Mouse (Mus musculus): ENCODE data around the gene Spata31d1a. TPM values are rescaled to one million over a fixed set of nuclear protein-coding genes. Genes with fewer than 3 reads are reported as not detected.

Gene Spata31d1a
- polyA plus RNA-seq, 1 experiment from 2014 or later, result 0.05 TPM

DNA sequence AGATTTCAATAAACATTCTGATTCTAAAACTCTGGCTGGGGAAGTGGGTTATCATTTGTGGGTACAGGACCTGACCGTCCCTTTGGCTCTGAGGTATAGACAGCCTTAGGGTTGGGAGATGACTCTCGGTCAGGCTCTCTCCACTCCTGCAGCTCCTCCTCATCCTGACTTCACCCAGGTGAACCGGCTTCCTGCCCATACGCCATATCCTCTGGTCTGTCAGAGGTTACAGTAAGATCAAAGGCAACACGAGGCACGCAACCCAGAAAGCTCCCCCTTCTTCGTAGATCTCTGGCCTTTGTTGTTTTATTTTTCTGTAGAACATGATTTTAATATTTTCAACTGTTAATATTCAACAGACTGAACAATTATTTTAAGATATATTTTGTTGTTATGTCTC lies 14.3 kb downstream of the Spata31d1a start:
- Histone ChIP-seq H3K4me2 (no peak overlapping the region), H3K36me3 (ENCODE audit: poor library complexity, severe bottlenecking) (no peaks in the 10 kb centered on the region), H3K4me3 (no peak overlapping the region), H3K27me3 (no peaks in the 10 kb centered on the region), H3K27ac (no peak overlapping the region), H3K9ac (no peak overlapping the region), H3K4me1 (no peaks in the 10 kb centered on the region), H3K9me3 (replicated peaks) (no peaks in the 10 kb centered on the region)
- 94% methylated on average over 7 of the region's 7 CpGs for WGBS
- ATAC-seq, result no peak

DNA sequence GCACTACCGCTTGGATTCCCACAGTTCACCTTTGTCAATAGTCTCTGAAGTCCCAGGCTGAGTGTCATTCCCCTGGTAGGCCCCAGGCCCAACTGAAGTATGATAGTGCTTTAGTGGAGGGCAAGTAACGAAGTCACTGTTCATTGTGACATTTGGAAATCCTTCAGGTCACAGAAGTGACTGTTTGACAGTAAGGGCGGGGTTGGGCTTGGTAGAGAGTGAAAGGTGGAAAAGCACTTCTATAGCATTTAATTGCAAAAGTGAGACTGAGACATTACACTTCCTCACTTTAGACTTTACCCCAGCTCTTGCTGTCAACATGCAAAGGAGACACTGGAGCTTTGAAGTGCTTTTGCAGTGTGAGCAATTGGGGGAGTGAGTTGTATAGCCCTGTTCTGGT lies 16.1 kb downstream of the Spata31d1a start, which contains the start of gene 4921517D22Rik:
Gene 4921517D22Rik (minus strand): TSS at position 101 of the 400 bp plus-strand sequence.
- H3K4me2 ChIP-seq, result no peak within 1 kb of the TSS
- no peak within 1 kb of the TSS for H3K9ac ChIP-seq
- no peaks in the 10 kb centered on the region for H3K27me3 ChIP-seq
- no peaks in the 10 kb centered on the region for H3K9me3 ChIP-seq (replicated peaks)
- H3K4me3 ChIP-seq, result no peak within 1 kb of the TSS
- H3K36me3 ChIP-seq (ENCODE audit: poor library complexity, severe bottlenecking), result no peaks in the 10 kb centered on the region
- H3K4me1 ChIP-seq, result no peaks in the 10 kb centered on the region
- no peak for ATAC-seq
- no peak within 1 kb of the TSS for H3K27ac ChIP-seq
- WGBS, result 88% methylated on average over 3 of the region's 3 CpGs

DNA sequence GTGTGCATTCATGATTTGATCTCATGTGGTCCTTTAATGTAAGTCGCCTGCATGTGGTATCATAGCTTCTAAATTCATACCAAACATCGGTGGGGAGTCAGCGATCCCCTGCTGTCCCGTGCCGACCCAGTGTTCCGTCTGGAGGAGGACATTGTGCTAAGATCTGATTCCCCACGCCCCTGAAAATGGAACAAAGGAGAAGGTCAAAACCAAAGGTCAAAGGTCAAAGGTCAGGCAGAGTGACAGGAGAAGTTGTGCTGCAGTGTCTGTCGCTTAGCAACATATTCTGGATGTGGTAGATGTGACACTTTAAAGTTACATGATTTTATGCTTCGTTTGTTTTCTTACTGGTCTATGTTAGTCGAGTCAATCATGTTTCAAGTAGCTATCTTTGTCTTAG lies 18.7 kb downstream of the Spata31d1a start:
- no peak for ATAC-seq
- Histone ChIP-seq H3K4me2 (no peak overlapping the region), H3K4me3 (no peak overlapping the region), H3K36me3 (ENCODE audit: poor library complexity, severe bottlenecking) (no peaks in the 10 kb centered on the region), H3K27me3 (no peaks in the 10 kb centered on the region), H3K9me3 (replicated peaks) (no peaks in the 10 kb centered on the region), H3K9ac (no peak overlapping the region), H3K27ac (no peak overlapping the region), H3K4me1 (no peaks in the 10 kb centered on the region)
- WGBS, result 43% methylated on average over 10 of the region's 10 CpGs

DNA sequence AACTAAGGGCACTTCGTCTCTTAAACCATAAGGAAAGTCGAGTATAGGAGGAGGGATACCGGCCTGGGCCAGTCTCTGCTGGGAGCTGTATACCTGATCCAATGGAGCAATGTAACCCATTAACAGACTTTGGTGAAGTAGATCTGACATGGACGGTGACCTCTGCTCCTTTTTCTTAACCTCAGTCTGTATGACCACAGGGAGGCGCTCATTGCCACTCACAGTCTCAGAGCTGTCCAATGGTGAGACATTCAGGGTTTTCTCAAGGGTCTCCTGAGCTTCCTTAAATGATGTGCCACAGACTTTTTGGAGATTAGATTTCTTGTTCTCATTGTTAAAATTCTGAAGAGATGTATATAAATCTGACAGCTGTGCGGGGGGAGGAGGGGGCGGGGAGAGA lies 19.6 kb downstream of the Spata31d1a start:
- no peaks in the 10 kb centered on the region for H3K9me3 ChIP-seq (replicated peaks)
- H3K4me1 ChIP-seq, result no peaks in the 10 kb centered on the region
- H3K4me3 ChIP-seq, result no peak overlapping the region
- no peak overlapping the region for H3K27ac ChIP-seq
- no peak overlapping the region for H3K4me2 ChIP-seq
- 85% methylated on average over 7 of the region's 7 CpGs for WGBS
- ATAC-seq, result no peak
- H3K36me3 ChIP-seq (ENCODE audit: poor library complexity, severe bottlenecking), result no peaks in the 10 kb centered on the region
- no peaks in the 10 kb centered on the region for H3K27me3 ChIP-seq
- no peak overlapping the region for H3K9ac ChIP-seq

DNA sequence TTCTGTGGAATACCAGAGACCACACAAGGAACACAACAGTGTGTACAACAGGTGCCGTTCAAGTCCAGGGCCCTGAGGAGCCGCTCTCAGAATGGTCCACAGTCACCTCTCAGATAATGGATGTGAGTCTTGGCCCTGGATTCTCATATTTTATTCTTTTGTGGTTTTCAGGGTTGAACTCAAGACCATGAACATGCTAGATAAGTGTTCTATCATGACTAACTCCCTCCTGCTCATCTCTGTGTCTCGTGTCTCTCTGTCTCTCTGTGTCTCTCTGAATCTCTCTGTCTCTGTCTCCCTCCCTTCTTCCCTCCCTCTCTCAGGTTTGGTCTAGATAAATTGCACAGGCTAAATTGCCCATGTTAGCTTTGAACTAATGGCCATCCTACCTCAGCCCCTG lies 20.3 kb downstream of the Spata31d1a start:
- ATAC-seq, result no peak
- WGBS, result 90% methylated on average over 3 of the region's 3 CpGs

DNA sequence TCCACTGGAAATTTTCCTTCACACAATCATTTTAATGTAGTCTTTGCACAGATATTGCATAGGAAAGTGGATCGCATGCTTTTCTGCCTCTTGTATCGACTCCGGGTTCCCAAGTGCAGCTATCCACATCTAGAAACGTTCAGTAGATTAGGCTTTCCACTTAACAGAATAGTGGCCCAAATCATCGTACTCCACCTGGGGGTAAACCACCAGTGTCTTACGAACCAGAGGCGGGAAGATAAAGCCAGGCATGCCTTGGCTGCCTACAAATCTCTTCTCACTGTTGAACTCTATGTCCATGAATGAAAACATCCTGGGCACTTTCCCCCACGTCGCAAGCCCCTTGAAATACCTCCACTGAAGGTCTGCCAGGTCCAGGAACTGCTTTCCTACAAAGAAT lies 20.8 kb downstream of the Spata31d1a start:
- H3K4me3 ChIP-seq, result no peak overlapping the region
- H3K9me3 ChIP-seq (replicated peaks), result no peaks in the 10 kb centered on the region
- no peak overlapping the region for H3K9ac ChIP-seq
- H3K27me3 ChIP-seq, result no peaks in the 10 kb centered on the region
- no peak for ATAC-seq
- H3K4me2 ChIP-seq, result no peak overlapping the region
- 93% methylated on average over 9 of the region's 9 CpGs for WGBS
- no peaks in the 10 kb centered on the region for H3K36me3 ChIP-seq (ENCODE audit: poor library complexity, severe bottlenecking)
- H3K27ac ChIP-seq, result no peak overlapping the region
- H3K4me1 ChIP-seq, result no peaks in the 10 kb centered on the region

More for the DNA sequence above, 20.3 kb downstream of the Spata31d1a start:
- Histone ChIP-seq H3K4me1 (no peaks in the 10 kb centered on the region), H3K9ac (no peak overlapping the region), H3K4me3 (no peak overlapping the region), H3K27ac (no peak overlapping the region), H3K27me3 (no peaks in the 10 kb centered on the region), H3K9me3 (replicated peaks) (no peaks in the 10 kb centered on the region), H3K36me3 (ENCODE audit: poor library complexity, severe bottlenecking) (no peaks in the 10 kb centered on the region), H3K4me2 (no peak overlapping the region)

DNA sequence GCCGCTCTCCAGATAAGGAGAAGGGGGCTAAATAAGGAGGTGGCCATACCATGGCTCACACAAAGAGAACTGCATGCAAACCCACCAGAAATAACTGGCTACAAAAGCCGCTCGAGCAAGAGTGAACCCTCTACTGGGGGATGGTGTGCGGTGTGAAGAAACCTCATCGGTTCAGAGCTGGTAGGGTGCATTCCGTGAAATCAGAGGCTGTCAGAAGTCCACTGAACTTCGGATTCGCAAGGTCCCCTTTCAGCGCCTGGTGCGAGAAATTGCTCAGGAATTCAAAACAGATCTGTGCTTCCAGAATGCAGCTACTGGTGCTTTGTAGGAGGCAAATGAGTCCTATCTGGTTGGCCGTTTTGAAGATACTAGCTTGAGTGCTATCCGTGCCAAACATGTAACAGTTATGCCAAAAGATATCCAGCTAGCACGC lies 21.8 kb downstream of the Spata31d1a start:
- no peaks in the 10 kb centered on the region for H3K36me3 ChIP-seq (ENCODE audit: poor library complexity, severe bottlenecking)
- H3K27me3 ChIP-seq, result no peaks in the 10 kb centered on the region
- H3K9me3 ChIP-seq (replicated peaks), result no peaks in the 10 kb centered on the region
- no peak overlapping the region for H3K27ac ChIP-seq
- ATAC-seq, result no peak
- H3K4me1 ChIP-seq, result no peaks in the 10 kb centered on the region
- H3K9ac ChIP-seq, result no peak overlapping the region
- no peak overlapping the region for H3K4me3 ChIP-seq
- 77% methylated on average over 13 of the region's 13 CpGs for WGBS
- no peak overlapping the region for H3K4me2 ChIP-seq

DNA sequence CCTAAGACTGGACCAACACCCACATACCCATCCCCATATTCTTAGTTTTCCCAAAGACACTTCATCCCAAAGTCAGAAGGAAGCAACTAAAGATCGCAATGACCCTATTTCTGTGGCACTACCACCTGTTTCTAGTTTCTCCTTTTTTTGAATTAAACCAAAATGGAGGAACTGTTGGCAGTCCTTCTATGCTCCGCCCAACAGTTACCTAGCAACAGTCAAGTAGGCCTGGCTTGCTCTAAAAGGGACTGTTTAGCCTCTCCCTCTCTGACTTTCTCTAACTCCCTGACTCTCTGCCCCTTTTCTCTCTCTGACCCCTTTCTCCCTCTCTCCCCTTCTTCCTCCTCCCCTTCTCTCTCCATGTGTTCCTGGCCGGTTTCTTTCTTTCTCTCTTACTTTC lies 24.9 kb downstream of the Spata31d1a start:
- 92% methylated on average over 3 of the region's 3 CpGs for WGBS

DNA sequence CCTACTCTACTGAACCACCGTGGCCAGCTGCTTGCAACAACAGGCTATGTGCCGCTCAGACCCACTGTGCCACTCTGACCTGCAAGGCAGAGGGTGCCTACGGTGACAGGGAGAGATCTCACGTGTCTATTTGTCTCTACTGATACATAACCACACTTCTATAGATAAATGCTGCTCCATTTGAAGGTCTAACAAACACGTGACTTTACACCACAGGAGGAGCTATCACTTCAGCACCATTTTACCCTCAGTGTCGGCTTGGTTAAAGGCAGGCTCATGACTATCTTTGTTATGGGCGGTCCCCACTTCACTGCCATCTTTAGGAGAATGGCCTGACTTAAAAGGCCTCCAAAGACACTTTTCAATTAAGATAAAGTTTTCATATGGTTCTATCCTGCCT lies 27.5 kb downstream of the Spata31d1a start:
- Histone ChIP-seq H3K4me2 (no peak overlapping the region), H3K9ac (no peak overlapping the region), H3K9me3 (replicated peaks) (no peaks in the 10 kb centered on the region), H3K4me1 (no peaks in the 10 kb centered on the region), H3K36me3 (ENCODE audit: poor library complexity, severe bottlenecking) (no peaks in the 10 kb centered on the region), H3K4me3 (no peak overlapping the region), H3K27me3 (no peaks in the 10 kb centered on the region), H3K27ac (no peak overlapping the region)
- WGBS, result 40% methylated on average over 7 of the region's 7 CpGs
- ATAC-seq, result no peak

More for the DNA sequence above, 24.9 kb downstream of the Spata31d1a start:
- Histone ChIP-seq H3K4me1 (no peaks in the 10 kb centered on the region), H3K27ac (no peak overlapping the region), H3K4me3 (no peak overlapping the region), H3K9me3 (replicated peaks) (no peaks in the 10 kb centered on the region), H3K27me3 (no peaks in the 10 kb centered on the region), H3K4me2 (no peak overlapping the region), H3K9ac (no peak overlapping the region), H3K36me3 (ENCODE audit: poor library complexity, severe bottlenecking) (no peaks in the 10 kb centered on the region)
- ATAC-seq, result no peak

DNA sequence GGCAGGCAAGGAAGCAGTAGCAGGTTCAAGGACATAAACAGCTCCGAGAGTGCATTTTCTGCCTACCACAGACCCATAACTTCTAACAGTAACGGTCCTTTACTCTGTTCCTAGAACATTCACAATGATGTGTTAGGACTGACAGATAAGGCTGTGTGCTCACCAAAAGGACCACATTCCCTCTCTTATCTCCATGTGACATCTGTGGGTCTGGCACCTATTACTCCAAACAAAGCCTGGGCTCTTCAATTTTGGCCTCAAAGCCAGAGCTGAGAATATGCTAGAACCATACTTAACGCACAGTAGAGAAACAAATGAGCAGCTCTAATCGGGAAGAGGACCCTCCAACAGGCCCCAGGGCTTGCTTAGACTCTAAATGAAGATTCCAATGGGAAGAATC lies 30.2 kb downstream of the Spata31d1a start:
- 79% methylated on average over 4 of the region's 4 CpGs for WGBS
- H3K4me2 ChIP-seq, result no peak overlapping the region
- H3K4me1 ChIP-seq, result no peaks in the 10 kb centered on the region
- no peak overlapping the region for H3K27ac ChIP-seq
- H3K4me3 ChIP-seq, result no peak overlapping the region
- H3K36me3 ChIP-seq (ENCODE audit: poor library complexity, severe bottlenecking), result no peaks in the 10 kb centered on the region
- H3K9ac ChIP-seq, result no peak overlapping the region
- H3K27me3 ChIP-seq, result no peaks in the 10 kb centered on the region
- no peaks in the 10 kb centered on the region for H3K9me3 ChIP-seq (replicated peaks)
- ATAC-seq, result no peak

DNA sequence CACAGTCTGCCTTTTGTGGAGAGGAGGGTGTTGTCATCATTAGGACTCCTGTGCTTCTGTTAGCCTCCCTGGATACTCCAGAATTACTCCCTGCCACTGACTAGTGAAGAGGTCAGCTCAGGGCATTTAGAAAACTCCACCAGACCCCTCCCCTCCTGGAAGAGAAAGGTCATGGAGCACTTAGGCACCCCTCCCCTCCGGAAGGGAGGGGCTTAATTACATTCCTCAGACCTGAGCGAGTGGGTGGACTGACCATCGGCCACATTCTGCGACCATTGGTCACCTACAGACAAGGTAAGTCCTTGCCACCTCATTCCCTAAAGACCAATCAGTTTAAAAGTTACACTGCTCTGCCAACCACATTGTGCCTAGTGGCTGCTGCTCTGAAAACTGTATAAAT lies 30.8 kb downstream of the Spata31d1a start:
- ATAC-seq, result no peak
- H3K27me3 ChIP-seq, result no peaks in the 10 kb centered on the region
- H3K4me2 ChIP-seq, result no peak overlapping the region
- no peaks in the 10 kb centered on the region for H3K9me3 ChIP-seq (replicated peaks)
- no peaks in the 10 kb centered on the region for H3K36me3 ChIP-seq (ENCODE audit: poor library complexity, severe bottlenecking)
- no peak overlapping the region for H3K9ac ChIP-seq
- H3K27ac ChIP-seq, result no peak overlapping the region
- 62% methylated on average over 4 of the region's 4 CpGs for WGBS
- peaks cover 2% of the 10 kb centered on the region for H3K4me1 ChIP-seq
- no peak overlapping the region for H3K4me3 ChIP-seq

DNA sequence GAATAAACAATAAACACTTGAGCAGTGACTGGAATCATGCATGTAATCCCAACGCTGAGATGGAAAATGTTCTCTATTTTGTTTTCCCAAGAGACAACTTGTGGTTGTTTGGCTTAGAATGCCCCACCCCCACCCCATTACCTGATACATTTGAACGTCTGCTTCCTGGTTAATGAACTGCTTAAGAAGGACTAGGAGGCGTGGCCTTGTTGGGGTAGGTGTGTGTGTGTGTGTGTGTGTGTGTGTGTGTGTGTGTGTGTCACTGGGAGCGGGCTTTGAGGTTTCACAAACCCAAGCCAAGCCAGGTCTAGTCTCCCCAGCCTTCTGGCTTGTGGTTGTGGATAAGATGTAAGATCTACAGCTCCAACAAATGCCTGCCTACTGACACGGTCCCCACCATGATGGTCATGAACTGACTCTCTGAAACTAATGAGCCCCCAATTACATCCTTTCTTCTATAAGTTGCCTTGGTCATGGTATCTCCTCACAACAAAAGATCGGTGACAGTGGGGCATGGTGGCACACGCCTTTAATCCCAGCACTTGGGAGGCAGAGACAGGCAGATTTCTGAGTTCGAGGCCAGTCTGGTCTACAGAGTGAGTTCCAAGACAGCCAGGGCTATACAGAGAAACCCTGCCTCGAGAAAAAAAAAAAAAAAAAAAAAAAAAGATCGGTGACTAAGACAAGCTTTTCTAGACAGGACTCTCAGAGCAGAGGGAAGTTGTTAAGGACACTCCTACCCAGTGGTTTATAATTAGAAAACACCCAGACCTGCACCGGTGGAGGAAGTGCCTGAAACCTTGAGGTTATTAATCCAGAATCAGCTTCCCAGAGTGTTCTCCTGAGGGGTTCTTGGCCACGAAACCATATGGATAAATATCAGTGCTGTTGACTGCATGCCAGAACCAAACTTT lies 33.6 kb downstream of the Spata31d1a start:
- no peaks in the 10 kb centered on the region for H3K36me3 ChIP-seq (ENCODE audit: poor library complexity, severe bottlenecking)
- H3K4me1 ChIP-seq, result peaks cover 22% of the 10 kb centered on the region
- no peaks in the 10 kb centered on the region for H3K27me3 ChIP-seq
- WGBS, result 82% methylated on average over 12 of the region's 12 CpGs
- H3K27ac ChIP-seq, result no peak overlapping the region
- H3K9me3 ChIP-seq (replicated peaks), result no peaks in the 10 kb centered on the region
- no peak for ATAC-seq
- H3K4me2 ChIP-seq, result peak overlapping the region; percentile 82; the same call in 1 of the 2 replicates
- H3K9ac ChIP-seq, result no peak overlapping the region
- no peak overlapping the region for H3K4me3 ChIP-seq

Measured in forebrain, embryonic 13.5 days (tissue).